Mouse (Mus musculus): Measurements from ENCODE around the gene Cox6b2.

Gene Cox6b2

DNA sequence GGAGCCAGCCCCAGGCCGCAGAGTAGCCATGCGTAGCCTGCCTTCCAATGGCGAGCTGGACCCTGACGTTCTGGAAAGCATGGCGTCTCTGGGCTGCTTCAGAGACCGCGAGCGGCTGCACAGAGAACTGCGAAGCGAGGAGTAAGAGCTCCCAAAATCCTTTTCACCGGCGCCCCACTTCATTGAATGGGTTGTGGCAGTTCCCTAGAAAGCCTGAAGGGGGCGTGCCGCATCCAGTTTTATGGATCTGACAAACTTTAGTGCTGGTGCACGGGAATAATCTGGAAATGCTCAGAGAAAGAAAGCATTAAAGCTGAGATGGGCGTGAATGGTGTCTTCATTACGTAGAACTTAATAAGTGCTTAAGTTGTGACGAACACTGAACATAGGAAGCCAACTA, 47.8 kb downstream of the Cox6b2 start:
- peak; percentile 69 to 76 for DNase-seq

- DNase-seq = no peak
Observed at GRCm38 (mm10) chr7:4703195-4703594, 49.7 kb downstream of the Cox6b2 start.

- DNase-seq = no peak
Observed at GRCm38 (mm10) chr7:4702334-4702733, 50.6 kb downstream of the Cox6b2 start.
